Mouse (Mus musculus): ENCODE data around the gene Olfr132.
"Not testable (repeated sequence)": the region's sequence is repeated elsewhere in the genome, so short reads cannot be mapped to it uniquely, and the experiment has no call there.

- not testable (repeated sequence) for TF ChIP-seq POLR2AphosphoS2 (IDR thresholded peaks at IDR 0.05; ENCODE audit: insufficient read length, low read depth); E2F4 (IDR thresholded peaks at IDR 0.05; ENCODE audit: insufficient read depth); POLR2A (IDR thresholded peaks at IDR 0.05; ENCODE audit: insufficient read length, low read depth); TCF3 (IDR thresholded peaks at IDR 0.05; ENCODE audit: insufficient read length, low read depth)
Measured at GRCm38 (mm10) chr17:38125371-38125770, 9.0 kb downstream of the Olfr132 start.

Data from myocyte (in vitro differentiated cells).